ENCODE assay signal across 9 mouse cellular contexts in genomic region chr11:64801351-64801750, GRCm38 (mm10).
A peak's percentile ranks its signal among the peaks of the same experiment; 100 is the strongest.
DNase-seq lines count a peak whose midpoint lies in the region; ATAC-seq and TF ChIP-seq lines count a peak whose summit lies in the region.
"Had no signal": no experiment of that assay in that cellular context is flagged by ENCODE, and none has a peak within 500 bp of the region (broad histone marks: within the 10 kb centered on the region; RNA-seq: fewer than 3 reads in every experiment).

No protein-coding gene starts in this region.

- peak; percentile 43 for DNase-seq in embryo, embryonic 10.5 days (ENCODE audit: low spot score)
- peak; percentile 83 for DNase-seq in liver
- peak; percentile 40 to 63 for DNase-seq in thymus, adult 18-20 months
- no peak for DNase-seq in frontal cortex, adult 2 months (ENCODE audit: extremely low spot score in 1 of 2, low spot score in 1 of 2)
- DNase-seq in layer of hippocampus, adult 11-12 months (ENCODE audit: low spot score), result no peak
- DNase-seq in right cerebral cortex, adult 18-20 months, result no peak
- DNase-seq: cerebellum, adult 11 months had no signal

- no peak for TF ChIP-seq CTCF in intestine, postnatal 0 days (IDR thresholded peaks at IDR 0.05; ENCODE audit: low read depth)

- H3K36me3 ChIP-seq in intestine, embryonic 15.5 days, result no peaks in the 10 kb centered on the region
- no peaks in the 10 kb centered on the region for H3K36me3 ChIP-seq in intestine, postnatal 0 days (ENCODE audit: control insufficient read depth, insufficient read depth)

- no peak overlapping the region for H3K9ac ChIP-seq in intestine, embryonic 15.5 days
- H3K9ac ChIP-seq in intestine, postnatal 0 days (ENCODE audit: low read depth, low read length), result no peak overlapping the region

- no peak overlapping the region for H3K4me2 ChIP-seq in intestine, embryonic 15.5 days (replicated peaks)
- no peak overlapping the region for H3K4me2 ChIP-seq in intestine, postnatal 0 days (replicated peaks; ENCODE audit: low read depth)

- H3K27ac ChIP-seq in intestine, embryonic 15.5 days, result no peak overlapping the region
- no peak overlapping the region for H3K27ac ChIP-seq in intestine, postnatal 0 days (ENCODE audit: low read depth, low read length)

- H3K27me3 ChIP-seq in intestine, embryonic 15.5 days (replicated peaks), result no peaks in the 10 kb centered on the region
- no peaks in the 10 kb centered on the region for H3K27me3 ChIP-seq in intestine, postnatal 0 days (replicated peaks; ENCODE audit: control insufficient read depth, insufficient read depth, low read length)

- no peaks in the 10 kb centered on the region for H3K9me3 ChIP-seq in intestine, embryonic 15.5 days
- no peaks in the 10 kb centered on the region for H3K9me3 ChIP-seq in intestine, postnatal 0 days (ENCODE audit: control insufficient read depth)

- ATAC-seq in intestine, embryonic 15.5 days, result peak; percentile 86
- ATAC-seq in intestine, postnatal 0 days, result no peak

- 0 out of 2 replicates have a peak, but pooled peaks cover 4% of the 10 kb centered on the region for H3K4me1 ChIP-seq in intestine, embryonic 15.5 days (replicated peaks)
- no peaks in the 10 kb centered on the region for H3K4me1 ChIP-seq in intestine, postnatal 0 days (replicated peaks; ENCODE audit: control insufficient read depth, insufficient read depth, low read length)

- no peak overlapping the region for H3K4me3 ChIP-seq in intestine, embryonic 15.5 days (replicated peaks)
- H3K4me3 ChIP-seq in intestine, postnatal 0 days (ENCODE audit: low read depth, low read length), result no peak overlapping the region

- 37% methylated on average over 10 of the region's 10 CpGs for WGBS in intestine, embryonic 15.5 days
- WGBS in intestine, postnatal 0 days, result 34% methylated on average over 10 of the region's 10 CpGs

Comparison
In these comparisons a context has a peak if more than half of its experiments do, and no peak if none do; other contexts are left out.
1. DNase-seq: peak in embryo, embryonic 10.5 days (single experiment), liver (single experiment) and thymus, adult 18-20 months (2 of 2); none in frontal cortex, adult 2 months (0 of 2), layer of hippocampus, adult 11-12 months (single experiment) and right cerebral cortex, adult 18-20 months (single experiment).